8 mouse cellular contexts compared by ENCODE assay signal in the genomic region with DNA sequence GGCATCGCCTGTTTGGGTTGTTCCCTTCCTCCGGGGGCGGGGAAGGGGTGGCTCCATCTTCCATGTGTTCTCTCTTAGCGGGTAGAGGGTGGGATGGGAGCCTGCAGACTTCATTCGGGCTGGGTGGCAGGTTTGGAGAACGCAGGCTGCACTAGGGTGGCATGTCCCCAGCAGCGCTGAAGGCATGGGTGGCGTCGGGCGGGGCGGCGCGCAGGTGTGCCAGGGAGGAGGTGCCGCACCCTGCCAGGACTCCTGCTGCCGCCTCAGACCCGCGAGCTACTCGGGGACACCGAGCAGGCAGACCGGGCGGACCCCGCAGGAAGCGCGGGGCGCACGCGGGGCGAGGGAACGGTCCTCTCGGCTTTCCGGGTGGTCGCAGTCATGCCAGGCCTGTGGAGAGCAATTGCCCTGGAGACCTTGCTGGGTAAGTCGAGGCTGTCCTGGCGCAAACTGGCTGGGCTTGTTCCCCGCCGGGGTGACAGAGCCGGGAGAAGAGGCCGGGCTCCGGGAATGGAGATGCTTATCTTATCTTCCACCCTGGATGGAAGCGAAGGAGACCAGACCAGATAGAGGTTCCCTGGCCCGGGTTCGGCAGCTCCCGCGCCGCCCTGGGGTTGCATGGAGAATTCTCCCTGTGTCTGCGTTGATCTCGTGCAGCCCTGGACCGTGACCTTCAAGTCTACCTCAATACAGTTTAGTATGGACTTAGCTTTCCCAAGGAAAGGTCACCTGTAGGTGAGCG. TPM values are rescaled to one million over a fixed set of nuclear protein-coding genes. Genes with fewer than 3 reads are reported as not detected.
DNase-seq lines count a peak whose midpoint lies in the region; ATAC-seq lines count a peak whose summit lies in the region.

Gene Cwh43, plus strand, starts transcription at position 95 of the 742 bp plus-strand sequence.

- 2% methylated on average over 49 of the region's 49 CpGs for WGBS in embryonic facial prominence, embryonic 13.5 days
- 3% methylated on average over 49 of the region's 49 CpGs for WGBS in hindbrain, embryonic 13.5 days
- 1% methylated on average over 49 of the region's 49 CpGs for WGBS in limb, embryonic 11.5 days

- peak; percentile 23 to 42 for DNase-seq in layer of hippocampus, adult 18-20 months (ENCODE audit: low spot score in 2 of 2)
- DNase-seq in layer of hippocampus, adult 8-10 months (ENCODE audit: low spot score in 2 of 2) = no peak
- peak; percentile 37 for DNase-seq in limb, embryonic 11.5 days (ENCODE audit: low spot score)
- peak; percentile 62 to 66 for DNase-seq in right cerebral cortex, postnatal 10 days (ENCODE audit: low spot score in 2 of 2)
- DNase-seq in adrenal gland, postnatal 10 days = no peak
- no peak for DNase-seq in gastrocnemius, postnatal 4 days (ENCODE audit: low spot score in 2 of 2)

- H3K4me2 ChIP-seq in embryonic facial prominence, embryonic 13.5 days = peak within 1 kb of the TSS; percentile 83
- peak within 1 kb of the TSS; percentile 72 for H3K4me2 ChIP-seq in hindbrain, embryonic 13.5 days
- H3K4me2 ChIP-seq in limb, embryonic 11.5 days (ENCODE audit: low read depth, severe bottlenecking) = peak within 1 kb of the TSS; percentile 56

- H3K9me3 ChIP-seq in embryonic facial prominence, embryonic 13.5 days = no peaks in the 10 kb centered on the region
- H3K9me3 ChIP-seq in hindbrain, embryonic 13.5 days = no peaks in the 10 kb centered on the region
- no peaks in the 10 kb centered on the region for H3K9me3 ChIP-seq in limb, embryonic 11.5 days (ENCODE audit: control insufficient read depth, low read length)

- H3K36me3 ChIP-seq in embryonic facial prominence, embryonic 13.5 days = no peaks in the 10 kb centered on the region
- H3K36me3 ChIP-seq in hindbrain, embryonic 13.5 days = no peaks in the 10 kb centered on the region
- H3K36me3 ChIP-seq in limb, embryonic 11.5 days (ENCODE audit: control insufficient read depth, insufficient read depth, low read length) = no peaks in the 10 kb centered on the region

- peaks cover 11% of the 10 kb centered on the region for H3K4me1 ChIP-seq in embryonic facial prominence, embryonic 13.5 days
- H3K4me1 ChIP-seq in hindbrain, embryonic 13.5 days (replicated peaks) = peaks cover 10% of the 10 kb centered on the region
- peaks cover 6% of the 10 kb centered on the region; the same call in 1 of the 2 replicates for H3K4me1 ChIP-seq in limb, embryonic 11.5 days (ENCODE audit: control insufficient read depth, insufficient read depth, low read length)

- peak within 1 kb of the TSS; percentile 43 for H3K4me3 ChIP-seq in embryonic facial prominence, embryonic 13.5 days
- H3K4me3 ChIP-seq in hindbrain, embryonic 13.5 days = peak within 1 kb of the TSS; percentile 42
- peak within 1 kb of the TSS; percentile 27 for H3K4me3 ChIP-seq in limb, embryonic 11.5 days (ENCODE audit: low read depth, low read length)

- H3K27me3 ChIP-seq in embryonic facial prominence, embryonic 13.5 days = peaks cover 62% of the 10 kb centered on the region
- H3K27me3 ChIP-seq in hindbrain, embryonic 13.5 days = peaks cover 42% of the 10 kb centered on the region
- H3K27me3 ChIP-seq in limb, embryonic 11.5 days (ENCODE audit: control insufficient read depth, insufficient read depth, low read length) = peaks cover 16% of the 10 kb centered on the region

- ATAC-seq in embryonic facial prominence, embryonic 13.5 days (ENCODE audit: insufficient number of reproducible peaks, insufficient read depth, low FRiP score, low TSS enrichment, low read depth) = no peak
- peak; percentile 22; the same call in 1 of the 2 replicates for ATAC-seq in hindbrain, embryonic 13.5 days (ENCODE audit: low FRiP score)
- ATAC-seq in limb, embryonic 11.5 days (ENCODE audit: insufficient number of reproducible peaks, low FRiP score, low TSS enrichment, low read depth) = no peak

- no peak within 1 kb of the TSS for H3K27ac ChIP-seq in embryonic facial prominence, embryonic 13.5 days
- no peak within 1 kb of the TSS for H3K27ac ChIP-seq in hindbrain, embryonic 13.5 days
- no peak within 1 kb of the TSS for H3K27ac ChIP-seq in limb, embryonic 11.5 days (replicated peaks; ENCODE audit: low read depth, low read length)

- H3K9ac ChIP-seq in embryonic facial prominence, embryonic 13.5 days = peak within 1 kb of the TSS; percentile 62
- peak within 1 kb of the TSS; percentile 66 for H3K9ac ChIP-seq in hindbrain, embryonic 13.5 days
- no peak within 1 kb of the TSS for H3K9ac ChIP-seq in limb, embryonic 11.5 days (ENCODE audit: low read length)

RNA-seq across cellular contexts. Expression of gene Cwh43, which starts in this region (rescaled TPM):
- total RNA-seq in layer of hippocampus, adult 18-20 months (2021) = under 1 TPM; 0.68 to 0.89 TPM
- 1 to 10 TPM; 1.2 to 2.3 (median 1.3) TPM for total RNA-seq in layer of hippocampus, adult 8-10 months (2022)
- polyA plus RNA-seq in embryonic facial prominence, embryonic 13.5 days (2015; fragmentation: Nextera tagmentation; extraction: Ambion mirVana) = 0.15 and 0.48 TPM in 2 replicates
- 0.12 and 0.13 TPM in 2 replicates for polyA plus RNA-seq in hindbrain, embryonic 13.5 days (2015; fragmentation: Nextera tagmentation; extraction: Ambion mirVana)
- polyA plus RNA-seq in limb, embryonic 11.5 days (2014; fragmentation: Nextera tagmentation; extraction: Ambion mirVana) = not detected in 2 replicates
- not detected for total RNA-seq in adrenal gland, postnatal 10 days (2021)
- total RNA-seq in gastrocnemius, postnatal 4 days (2021) = under 1 TPM in 1 of 2 experiments, not detected in 1; 0.18 TPM

Comparison
In these comparisons a context has a peak if more than half of its experiments do, and no peak if none do; other contexts are left out.
1. Peak in DNase-seq in layer of hippocampus, adult 18-20 months; RNA of the gene not detected or under 1 TPM.
2. Peak in ATAC-seq, H3K4me3 ChIP-seq, H3K9ac ChIP-seq and H3K4me2 ChIP-seq in hindbrain, embryonic 13.5 days; RNA of the gene not detected or under 1 TPM.
3. Peak in DNase-seq, H3K4me3 ChIP-seq and H3K4me2 ChIP-seq in limb, embryonic 11.5 days; RNA of the gene not detected or under 1 TPM.
4. DNase-seq: peak in right cerebral cortex, postnatal 10 days (2 of 2); none in layer of hippocampus, adult 8-10 months (0 of 2), adrenal gland, postnatal 10 days (single experiment) and gastrocnemius, postnatal 4 days (0 of 2).
5. Peak in every context shown above with its lines, with median percentiles within 50 percentile points of each other: H3K4me2 ChIP-seq and H3K4me3 ChIP-seq.